Mouse (Mus musculus): Measurements from ENCODE around the gene Dchs2. TPM values are rescaled to one million over a fixed set of nuclear protein-coding genes. Genes with fewer than 3 reads are reported as not detected.

Dchs2 gene
- polyA plus RNA-seq, 1 experiment from 2014 or later: 0.01 TPM

DNA sequence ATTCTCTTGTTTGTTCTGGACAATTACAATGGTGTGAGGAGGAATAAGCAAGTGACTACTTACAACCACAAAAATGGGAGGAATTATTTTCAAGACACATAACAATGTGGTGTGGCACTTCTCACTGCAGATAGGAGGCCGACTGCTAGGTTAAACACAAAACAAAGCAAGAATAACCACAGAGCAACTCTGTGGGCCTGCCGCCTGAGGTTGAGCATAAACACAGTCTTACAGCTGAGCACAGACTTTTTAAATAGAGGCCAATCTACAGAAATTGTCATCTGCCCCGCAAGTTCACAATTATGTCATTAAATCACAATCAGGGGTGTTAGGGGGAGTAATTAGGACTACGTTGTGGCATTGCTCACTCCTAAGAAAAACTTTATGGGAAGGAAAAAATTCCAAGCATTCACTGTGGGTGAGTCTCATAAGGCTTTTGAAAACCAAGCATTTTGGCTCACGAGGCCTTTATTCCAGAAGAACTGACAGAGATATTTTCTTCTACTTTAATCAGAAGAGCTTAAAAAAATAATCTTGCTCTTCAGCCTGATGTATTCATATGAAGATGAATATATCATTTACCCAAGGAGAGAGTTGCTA, 172.1 kb downstream of the Dchs2 start:
- H3K27ac ChIP-seq: no peak overlapping the region
- H3K4me1 ChIP-seq (replicated peaks): no peaks in the 10 kb centered on the region
- H3K4me2 ChIP-seq: no peak overlapping the region
- no peaks in the 10 kb centered on the region for H3K36me3 ChIP-seq
- ATAC-seq (ENCODE audit: low read depth) (no peak), DNase-seq (no peak)
- no peak overlapping the region for H3K4me3 ChIP-seq (replicated peaks)
- WGBS (ENCODE audit: insufficient replicate concordance): 60% methylated on average over 5 of the region's 5 CpGs
- no peak overlapping the region for H3K9ac ChIP-seq
- H3K27me3 ChIP-seq: no peaks in the 10 kb centered on the region
- no peaks in the 10 kb centered on the region for H3K9me3 ChIP-seq (replicated peaks)

DNA sequence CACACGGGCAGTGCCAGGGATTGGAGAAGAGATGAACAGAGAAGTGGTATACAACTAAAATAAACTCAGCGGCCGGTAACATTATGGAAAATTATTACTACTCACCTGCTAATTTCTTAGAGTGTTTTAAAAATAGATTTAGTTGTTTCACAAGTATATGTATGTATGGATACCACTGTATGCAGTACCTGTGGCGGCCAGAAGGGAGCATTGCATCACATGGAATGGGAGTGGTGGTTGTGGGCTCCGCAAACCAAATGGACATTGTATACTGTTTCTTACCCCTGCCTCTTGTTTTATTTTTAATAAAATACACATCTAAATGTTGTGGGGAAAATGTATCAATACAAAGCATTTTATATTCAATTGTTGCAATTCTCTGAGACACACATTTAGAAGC, 176.1 kb downstream of the Dchs2 start:
- DNase-seq (no peak), ATAC-seq (ENCODE audit: low read depth) (no peak)
- Histone ChIP-seq H3K27ac (no peak overlapping the region), H3K4me3 (replicated peaks) (no peak overlapping the region), H3K9ac (no peak overlapping the region), H3K4me1 (replicated peaks) (no peaks in the 10 kb centered on the region), H3K36me3 (no peaks in the 10 kb centered on the region), H3K9me3 (replicated peaks) (no peaks in the 10 kb centered on the region), H3K4me2 (no peak overlapping the region), H3K27me3 (no peaks in the 10 kb centered on the region)
- WGBS (ENCODE audit: insufficient replicate concordance): 58% methylated on average over 5 of the region's 5 CpGs

DNA sequence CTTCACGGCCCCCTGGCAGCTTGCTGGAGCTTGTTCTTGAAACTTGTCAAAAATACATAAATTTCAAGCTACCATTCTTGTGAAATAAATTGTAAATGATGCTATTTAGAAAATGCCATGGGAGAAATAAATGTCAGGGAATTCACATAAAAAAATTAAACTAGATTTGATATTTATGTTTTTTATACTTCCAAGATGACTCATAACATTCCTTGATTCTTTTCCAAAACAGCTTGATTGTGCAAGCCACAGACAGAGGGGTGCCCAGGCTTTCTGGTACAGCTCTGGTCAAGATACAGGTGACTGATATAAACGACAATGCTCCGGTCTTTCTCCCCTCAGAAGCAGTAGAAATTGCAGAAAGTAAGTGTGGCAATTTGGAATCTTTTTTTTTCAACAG, 218.2 kb downstream of the Dchs2 start:
- H3K9me3 ChIP-seq (replicated peaks): no peaks in the 10 kb centered on the region
- DNase-seq: no peak
- no peak for ATAC-seq (ENCODE audit: low read depth)
- no peaks in the 10 kb centered on the region for H3K27me3 ChIP-seq
- H3K4me3 ChIP-seq (replicated peaks): no peak overlapping the region
- H3K9ac ChIP-seq: no peak overlapping the region
- no peak overlapping the region for H3K4me2 ChIP-seq
- H3K36me3 ChIP-seq: no peaks in the 10 kb centered on the region
- no peak overlapping the region for H3K27ac ChIP-seq
- 56% methylated on average over 3 of the region's 3 CpGs for WGBS (ENCODE audit: insufficient replicate concordance)
- no peaks in the 10 kb centered on the region for H3K4me1 ChIP-seq (replicated peaks)

DNA sequence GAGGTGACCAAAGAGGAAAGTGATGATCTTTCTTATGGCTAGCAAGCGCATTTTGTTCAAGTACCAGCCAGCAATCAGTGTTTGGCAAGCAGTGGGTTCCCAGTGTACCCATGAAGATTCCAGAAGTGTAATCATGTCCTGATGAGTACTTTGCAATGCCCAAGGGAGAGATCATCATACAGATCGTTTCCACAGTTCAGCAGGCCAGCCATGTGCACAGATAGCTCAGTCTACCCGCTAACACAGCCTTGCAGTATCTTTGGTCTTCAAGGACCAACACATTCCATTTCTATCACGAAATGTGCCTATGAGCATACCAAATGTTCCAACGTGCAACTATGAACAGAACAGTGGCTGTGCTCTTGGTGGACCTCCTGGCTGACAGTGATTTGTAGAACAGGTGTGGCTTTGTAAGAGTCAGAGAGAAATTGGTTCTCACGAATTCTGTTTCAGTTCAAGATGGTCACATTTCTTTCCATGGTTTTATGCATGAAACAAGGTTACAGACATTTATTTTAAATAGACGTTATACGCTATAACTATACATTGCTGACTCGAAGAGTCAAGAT, 240.8 kb downstream of the Dchs2 start:
- ATAC-seq (ENCODE audit: low read depth) (no peak), DNase-seq (no peak)
- no peak overlapping the region for H3K27ac ChIP-seq
- no peak overlapping the region for H3K9ac ChIP-seq
- no peaks in the 10 kb centered on the region for H3K9me3 ChIP-seq (replicated peaks)
- WGBS (ENCODE audit: insufficient replicate concordance): 64% methylated on average over 9 of the region's 9 CpGs
- no peak overlapping the region for H3K4me3 ChIP-seq (replicated peaks)
- H3K4me2 ChIP-seq: no peak overlapping the region
- no peaks in the 10 kb centered on the region for H3K27me3 ChIP-seq
- H3K36me3 ChIP-seq: no peaks in the 10 kb centered on the region
- no peaks in the 10 kb centered on the region for H3K4me1 ChIP-seq (replicated peaks)

DNA sequence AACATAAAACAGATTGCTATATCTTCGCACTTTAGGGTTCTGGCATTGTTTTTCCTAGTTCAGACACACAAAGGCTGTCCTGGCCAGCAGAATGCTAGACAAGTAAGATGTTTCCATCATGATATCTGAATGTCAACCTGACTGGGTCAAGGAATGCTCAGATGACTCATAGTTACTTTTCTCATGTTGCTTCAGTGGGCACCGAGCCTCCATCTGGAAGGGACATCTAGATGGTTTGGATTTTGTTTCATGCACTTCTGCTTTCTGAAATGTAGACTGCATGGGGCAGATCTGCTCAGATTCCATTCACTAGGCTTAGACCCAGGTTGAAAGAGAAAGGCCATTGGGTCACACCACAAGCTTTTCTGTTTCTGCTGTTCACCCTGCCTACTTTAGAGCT, 242.1 kb downstream of the Dchs2 start:
- Histone ChIP-seq H3K9ac (no peak overlapping the region), H3K9me3 (replicated peaks) (no peaks in the 10 kb centered on the region), H3K27ac (no peak overlapping the region), H3K4me1 (replicated peaks) (no peaks in the 10 kb centered on the region), H3K4me2 (no peak overlapping the region), H3K36me3 (no peaks in the 10 kb centered on the region), H3K4me3 (replicated peaks) (no peak overlapping the region), H3K27me3 (no peaks in the 10 kb centered on the region)
- DNase-seq (no peak), ATAC-seq (ENCODE audit: low read depth) (no peak)
- WGBS (ENCODE audit: insufficient replicate concordance): 41% methylated on average over 2 of the region's 2 CpGs

DNA sequence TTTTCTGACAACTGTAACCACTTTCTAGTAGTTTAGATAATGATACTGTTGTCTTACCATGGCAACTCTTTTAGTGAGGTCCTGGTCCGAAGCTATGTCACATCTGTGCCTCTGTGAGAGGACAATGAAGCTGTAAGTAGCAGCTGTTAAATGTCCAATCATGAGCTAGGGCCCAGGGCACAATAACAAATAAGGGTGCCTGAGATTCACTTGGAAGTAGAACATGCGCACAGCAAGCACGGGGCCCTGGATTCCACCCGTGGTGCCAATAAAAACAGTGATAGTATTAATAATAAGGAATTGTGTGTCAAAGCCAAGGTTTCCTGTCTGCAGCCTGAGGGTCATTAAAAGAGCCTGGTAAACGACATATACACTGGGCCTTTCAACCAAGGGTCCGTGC, 246.6 kb downstream of the Dchs2 start:
- DNase-seq (no peak), ATAC-seq (ENCODE audit: low read depth) (no peak)
- Histone ChIP-seq H3K4me2 (no peak overlapping the region), H3K4me1 (replicated peaks) (no peaks in the 10 kb centered on the region), H3K9me3 (replicated peaks) (peaks cover 11% of the 10 kb centered on the region; the same call in 1 of the 2 replicates), H3K27ac (no peak overlapping the region), H3K36me3 (no peaks in the 10 kb centered on the region), H3K4me3 (replicated peaks) (no peak overlapping the region), H3K9ac (no peak overlapping the region), H3K27me3 (no peaks in the 10 kb centered on the region)
- 69% methylated on average over 6 of the region's 6 CpGs for WGBS (ENCODE audit: insufficient replicate concordance)

DNA sequence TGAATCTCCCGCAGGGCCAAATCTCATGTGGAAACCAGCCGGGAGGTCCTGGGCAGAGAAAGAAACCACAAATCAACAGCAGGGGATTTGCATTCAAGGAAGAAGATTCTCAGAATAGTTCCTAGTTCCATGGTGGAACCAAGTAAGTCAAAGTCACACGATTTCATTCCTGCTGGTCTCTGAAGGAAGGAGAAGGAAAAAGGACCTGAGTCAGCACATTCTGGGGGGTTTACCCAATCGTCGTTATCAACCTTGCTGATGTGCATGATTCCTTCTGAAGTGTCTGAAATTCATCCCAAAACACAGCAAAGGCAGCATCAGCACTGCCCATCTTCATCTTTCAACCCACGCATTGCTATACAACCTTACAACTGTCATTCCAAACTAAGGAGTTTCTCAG, 249.1 kb downstream of the Dchs2 start:
- H3K27me3 ChIP-seq: no peaks in the 10 kb centered on the region
- WGBS (ENCODE audit: insufficient replicate concordance): 81% methylated on average over 6 of the region's 6 CpGs
- no peaks in the 10 kb centered on the region for H3K36me3 ChIP-seq
- H3K4me3 ChIP-seq (replicated peaks): no peak overlapping the region
- ATAC-seq (ENCODE audit: low read depth): no peak
- H3K4me2 ChIP-seq: no peak overlapping the region
- no peak overlapping the region for H3K9ac ChIP-seq
- DNase-seq: no peak
- no peak overlapping the region for H3K27ac ChIP-seq
- no peaks in the 10 kb centered on the region for H3K4me1 ChIP-seq (replicated peaks)
- H3K9me3 ChIP-seq (replicated peaks): peaks cover 11% of the 10 kb centered on the region; the same call in 1 of the 2 replicates

Other genes starting within 250 kb of the Dchs2 start
- gene Lrat, start 224.0 kb upstream of the Dchs2 start, polyA plus RNA-seq (2015; fragmentation: Nextera tagmentation; extraction: Ambion mirVana): 0.88 and 1.2 TPM in 2 replicates
- 255 and 310 TPM in 2 replicates for gene Fgg, start 120.2 kb upstream of the Dchs2 start, polyA plus RNA-seq (2015; fragmentation: Nextera tagmentation; extraction: Ambion mirVana)
- 276 and 332 TPM in 2 replicates for gene Fga, start 101.9 kb upstream of the Dchs2 start, polyA plus RNA-seq (2015; fragmentation: Nextera tagmentation; extraction: Ambion mirVana)
- gene Fgb, start 78.1 kb upstream of the Dchs2 start, polyA plus RNA-seq (2015; fragmentation: Nextera tagmentation; extraction: Ambion mirVana): 191 and 210 TPM in 2 replicates
- 60.3 and 63.2 TPM in 2 replicates for gene Plrg1, start 72.4 kb upstream of the Dchs2 start, polyA plus RNA-seq (2015; fragmentation: Nextera tagmentation; extraction: Ambion mirVana)